Mouse (Mus musculus) neural tube, embryonic 14.5 days (tissue): Measurements from ENCODE around the gene Aplnr. TPM values are rescaled to one million over a fixed set of nuclear protein-coding genes. Genes with fewer than 3 reads are reported as not detected.

Experiments used
- polyA plus RNA-seq: library from polyadenylated mRNA; unstranded; fragments of >200 nt; fragmentation: Nextera tagmentation; extraction: Ambion mirVana; gene quantifications from 2 replicates; pipeline ENCODE4 v1.2.1, GENCODE M21; 2014

Aplnr gene
- polyA plus RNA-seq, 1 experiment from 2014 or later = 12.8 TPM

Other genes with a start within 250 kb of the Aplnr start
- 1.8 and 4.9 TPM in 2 replicates for gene Rtn4rl2, start 249.5 kb upstream of the Aplnr start, polyA plus RNA-seq
- gene Slc43a3, start 199.6 kb upstream of the Aplnr start, polyA plus RNA-seq = 2.5 and 7.1 TPM in 2 replicates
- not detected in 2 replicates for gene Prg2, start 155.8 kb upstream of the Aplnr start, polyA plus RNA-seq
- not detected in 2 replicates for gene Prg3, start 148.0 kb upstream of the Aplnr start, polyA plus RNA-seq
- gene Ssrp1, start 99.0 kb upstream of the Aplnr start, polyA plus RNA-seq = 152 and 178 TPM in 2 replicates
- gene P2rx3, start 98.8 kb upstream of the Aplnr start, polyA plus RNA-seq = 0.94 and 22.0 TPM in 2 replicates
- gene Tnks1bp1, start 88.2 kb upstream of the Aplnr start, polyA plus RNA-seq = 6.8 and 10.6 TPM in 2 replicates
- 7.1 and 11.2 TPM in 2 replicates for gene Lrrc55, start 61.0 kb downstream of the Aplnr start, polyA plus RNA-seq
- not detected in 2 replicates for gene Olfr987, start 203.1 kb downstream of the Aplnr start, polyA plus RNA-seq
- not detected in 2 replicates for gene Olfr988, start 227.0 kb downstream of the Aplnr start, polyA plus RNA-seq